Mouse (Mus musculus) liver, adult 2 months (tissue): ENCODE measurements at regions not wholly inside any gene's neighbourhood (a gene's known extent, or its start where the extent isn't known, plus 50 kb on each side); places are given as distances from the start of the nearest gene placed in this dataset.

Experiments
- CTCF ChIP-seq: fragments of 200-500 bp; IDR thresholded peaks from 2 replicates; pipeline ENCODE4 v1.5.1; 2011; ENCODE audit warnings: low read depth, low read length, control low read depth
- POLR2A ChIP-seq: fragments of 200-500 bp; IDR thresholded peaks from 2 replicates; pipeline ENCODE4 v1.6.1; 2011; ENCODE audit warnings: low read length, control low read depth; ENCODE audit not compliant: insufficient read depth; ENCODE audit errors: extremely low read depth

DNA sequence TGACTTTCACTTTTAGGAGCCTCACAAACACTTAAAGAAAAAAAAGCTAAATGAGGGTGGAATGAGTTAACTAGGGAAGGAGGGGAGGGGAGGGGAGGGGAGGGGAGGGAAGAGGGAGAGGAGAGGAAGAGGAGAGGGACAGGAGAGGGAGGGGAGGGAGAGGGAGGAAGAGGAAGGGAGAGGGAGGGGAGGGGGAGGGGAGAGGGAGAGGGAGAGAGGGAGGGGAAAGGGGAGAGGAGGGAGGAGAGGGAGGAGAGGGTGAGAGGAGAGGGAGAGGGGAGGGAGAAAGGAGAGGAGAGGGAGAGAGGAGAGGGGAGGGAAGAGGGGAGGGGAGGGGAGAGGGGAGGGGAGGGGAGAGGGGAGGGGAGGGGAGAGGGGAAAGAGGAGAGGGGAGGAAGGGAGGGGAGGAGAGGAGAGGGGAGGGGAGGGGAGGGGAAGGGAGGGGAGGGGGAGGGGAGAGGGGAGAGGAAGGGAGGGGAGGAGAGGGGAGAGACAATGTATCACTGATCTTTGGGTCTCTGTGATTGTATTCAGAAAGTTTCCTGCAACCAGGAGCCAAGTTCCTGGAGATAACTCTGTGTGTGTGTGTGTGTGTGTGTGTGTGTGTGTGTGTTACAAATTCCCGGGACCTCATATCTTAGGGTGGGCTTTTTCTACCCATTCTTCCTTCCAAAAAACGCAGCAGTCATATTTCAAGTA lies 168.3 kb downstream of the Ly86 start:
- no peak for TF ChIP-seq CTCF
- no peak for TF ChIP-seq POLR2A
